Mouse (Mus musculus) testis, postnatal 14 days (tissue): ENCODE data around the gene Rbpj.
A peak's percentile ranks its signal among the peaks of the same experiment; 100 is the strongest.
"Not testable (repeated sequence)": the region's sequence is repeated elsewhere in the genome, so short reads cannot be mapped to it uniquely, and the experiment has no call there.

Source experiments
- DNase-seq: peaks from one replicate; pipeline ENCODE4 v3.0.0; 2021; ENCODE audit warnings: low spot score

Gene Rbpj

DNA sequence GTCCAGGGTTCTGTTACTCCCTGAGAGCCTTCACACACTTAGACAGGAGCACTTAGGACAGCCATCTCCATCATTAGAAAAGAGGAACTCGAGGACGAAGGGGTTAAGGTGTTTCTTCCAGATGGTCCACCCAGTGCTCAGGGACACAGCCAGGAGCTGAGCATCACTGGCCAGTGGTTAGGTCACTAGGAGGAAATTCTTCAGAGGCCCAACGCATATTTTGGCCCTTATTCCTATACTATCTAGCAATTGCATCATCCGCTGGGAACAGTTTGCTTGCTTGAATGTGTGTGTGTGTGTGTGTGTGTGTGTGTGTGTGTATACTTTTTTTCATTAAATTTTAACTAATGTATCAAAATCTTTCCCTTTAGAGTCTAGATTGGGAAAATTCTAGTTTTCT lies 45.5 kb downstream of the Rbpj start:
- DNase-seq: no peak

DNA sequence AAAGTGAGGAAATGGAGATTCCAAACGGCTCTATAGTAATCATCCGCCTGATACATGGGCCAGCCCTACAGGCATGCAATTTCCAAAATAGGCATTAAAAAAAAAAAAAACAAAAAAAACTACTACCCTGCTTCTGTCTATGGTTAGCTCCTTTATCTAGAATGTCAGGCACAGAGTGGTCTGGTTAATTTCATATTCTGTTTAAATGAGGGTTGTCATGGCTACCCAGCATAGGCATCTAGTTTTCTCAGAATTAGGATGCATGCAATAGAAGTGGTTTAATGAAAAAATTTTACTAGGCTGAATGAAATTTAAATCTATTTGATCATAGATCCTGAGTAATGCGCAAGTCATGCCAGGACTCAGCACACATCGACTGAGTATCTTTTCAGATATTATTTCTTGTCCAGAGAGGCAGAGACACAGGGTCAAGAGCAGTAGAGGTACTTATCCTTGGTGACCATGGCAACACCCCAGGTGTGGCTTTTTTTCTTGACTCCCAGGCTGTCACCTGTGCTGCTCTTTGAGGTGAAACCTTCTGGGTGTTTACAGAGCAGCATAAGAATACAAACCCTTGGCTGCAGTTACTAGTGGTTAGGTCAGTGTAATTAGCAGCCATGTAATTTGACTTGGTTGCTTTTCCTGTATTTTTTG lies 49.1 kb downstream of the Rbpj start:
- no peak for DNase-seq

GRCm38 (mm10) chr5:53516482-53516881 lies 50.5 kb downstream of the Rbpj start:
- DNase-seq: no peak

- DNase-seq: no peak
These were observed 51.9 kb downstream of the Rbpj start for GRCm38 (mm10) chr5:53517802-53518201.

DNA sequence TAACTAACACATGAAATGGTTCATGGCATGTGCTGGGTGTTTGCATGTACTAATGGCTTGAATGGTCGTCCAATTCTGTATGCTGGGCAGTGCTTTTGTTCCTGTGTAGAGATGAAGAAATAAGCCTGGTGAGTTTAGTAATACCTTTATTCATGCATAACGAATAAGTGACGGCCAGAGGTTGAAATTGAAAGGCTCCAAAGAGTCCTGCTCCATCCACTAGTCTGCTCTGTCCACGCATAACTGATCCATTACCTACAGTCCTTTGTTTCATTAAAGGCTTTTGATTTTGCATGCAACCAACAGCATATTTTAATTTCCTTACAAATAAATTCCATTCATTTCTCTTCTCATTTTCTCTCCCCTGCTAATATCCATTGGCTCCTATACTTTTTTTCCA lies 53.2 kb downstream of the Rbpj start:
- DNase-seq: no peak

DNA sequence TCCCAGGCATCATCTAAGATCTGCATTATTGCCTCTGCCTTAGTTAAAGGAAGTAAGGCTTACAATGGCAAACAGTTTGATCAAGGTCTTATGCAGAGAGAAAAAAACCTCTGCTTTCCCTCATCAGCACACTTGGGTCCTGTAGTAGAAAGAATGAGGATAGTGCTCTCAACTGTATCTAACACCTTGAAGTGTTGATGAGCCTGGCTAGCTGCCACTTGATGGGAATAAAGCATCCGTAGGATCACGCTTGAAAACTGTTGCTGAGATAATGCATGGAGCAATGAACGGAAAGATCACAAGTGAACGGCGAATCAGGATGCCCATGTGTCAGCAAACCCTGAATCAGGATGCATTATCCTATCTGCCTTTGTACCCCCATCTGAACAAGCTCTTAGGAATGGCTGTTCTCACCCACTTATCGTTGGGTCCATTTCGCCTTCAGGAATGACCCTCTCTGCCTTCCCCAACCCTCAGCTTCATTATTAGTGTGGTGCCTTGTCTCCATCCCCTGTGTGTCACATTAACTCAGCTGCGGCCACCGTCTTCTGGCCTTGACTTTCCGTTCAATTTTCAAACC lies 54.1 kb downstream of the Rbpj start:
- DNase-seq: no peak

GRCm38 (mm10) chr5:53523046-53523445 lies 57.1 kb downstream of the Rbpj start:
- DNase-seq: peak; percentile 38

GRCm38 (mm10) chr5:53524162-53524561 lies 58.2 kb downstream of the Rbpj start:
- DNase-seq: no peak

DNA sequence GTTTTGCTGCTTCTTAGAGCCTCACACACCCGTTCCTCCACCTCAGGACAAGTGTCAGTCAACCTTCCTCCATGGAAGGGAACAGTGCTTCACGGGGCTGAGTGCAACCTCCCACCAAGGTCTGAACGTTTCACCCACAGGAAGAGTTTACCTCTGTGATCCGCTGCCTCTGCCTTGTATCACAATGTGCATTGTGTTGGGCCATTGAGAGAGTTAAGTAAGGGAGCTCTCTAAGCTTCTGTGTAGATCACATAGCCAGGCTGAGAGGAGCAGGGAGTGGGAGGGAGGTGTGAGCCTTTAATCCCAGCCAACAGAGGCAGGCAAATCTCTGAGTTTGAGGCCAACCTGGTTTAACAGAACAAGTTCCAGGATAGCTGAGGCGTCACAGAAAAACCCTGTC lies 58.9 kb downstream of the Rbpj start:
- no peak for DNase-seq

DNA sequence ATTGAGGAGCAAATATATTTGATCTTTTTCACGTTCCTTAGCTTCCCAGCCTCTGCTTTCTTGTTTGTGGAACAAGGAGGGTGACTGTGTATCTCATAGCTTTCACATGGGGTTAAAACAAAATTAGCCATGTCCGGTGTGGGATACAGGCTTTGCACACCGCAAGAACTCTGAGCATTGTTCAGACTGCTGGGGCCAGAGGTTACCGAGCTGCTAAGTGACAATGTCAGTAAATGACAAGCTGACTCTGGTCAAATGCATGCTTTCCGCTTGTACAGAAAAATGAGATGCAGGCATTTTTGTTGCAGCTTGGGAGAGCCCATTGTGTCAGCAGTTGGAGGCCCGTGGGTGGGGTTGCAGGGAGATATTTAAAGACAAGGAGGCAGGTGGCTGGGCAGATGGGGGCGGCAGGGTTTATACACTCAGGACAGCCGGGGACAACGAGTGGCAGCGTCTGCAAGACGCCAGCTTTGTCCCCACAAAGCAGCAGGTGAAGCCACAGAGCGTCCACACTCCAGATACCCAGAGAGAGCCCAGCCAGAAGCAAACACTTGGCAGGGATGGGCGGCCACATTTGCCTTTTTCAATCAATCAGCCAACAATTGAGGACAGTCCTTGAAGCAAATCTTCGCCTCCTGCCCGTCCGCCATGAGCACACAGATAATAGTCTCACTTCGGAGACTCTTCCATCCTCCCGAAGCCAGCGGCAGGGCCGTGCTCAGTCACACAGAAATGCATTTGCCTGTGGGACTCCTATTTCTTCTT lies 59.5 kb downstream of the Rbpj start:
- DNase-seq: peak; percentile 11

DNA sequence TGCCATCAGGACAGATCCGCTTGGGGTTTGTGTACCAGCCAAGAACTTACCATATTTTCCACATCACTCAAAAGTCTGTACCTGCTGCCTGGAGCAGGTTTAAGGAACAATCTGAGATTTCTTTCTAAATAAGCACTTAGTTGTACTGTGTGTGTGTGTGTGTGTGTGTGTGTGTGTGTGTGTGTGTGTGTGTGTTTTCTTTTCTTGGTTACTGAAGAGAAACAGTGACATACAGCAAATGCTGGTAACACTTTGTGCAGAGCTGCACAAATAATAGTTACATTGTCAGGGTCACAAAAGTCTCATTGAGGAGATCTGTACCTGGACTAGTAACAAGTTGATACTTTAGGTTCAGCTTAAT lies 60.1 kb downstream of the Rbpj start:
- DNase-seq: no peak

DNA sequence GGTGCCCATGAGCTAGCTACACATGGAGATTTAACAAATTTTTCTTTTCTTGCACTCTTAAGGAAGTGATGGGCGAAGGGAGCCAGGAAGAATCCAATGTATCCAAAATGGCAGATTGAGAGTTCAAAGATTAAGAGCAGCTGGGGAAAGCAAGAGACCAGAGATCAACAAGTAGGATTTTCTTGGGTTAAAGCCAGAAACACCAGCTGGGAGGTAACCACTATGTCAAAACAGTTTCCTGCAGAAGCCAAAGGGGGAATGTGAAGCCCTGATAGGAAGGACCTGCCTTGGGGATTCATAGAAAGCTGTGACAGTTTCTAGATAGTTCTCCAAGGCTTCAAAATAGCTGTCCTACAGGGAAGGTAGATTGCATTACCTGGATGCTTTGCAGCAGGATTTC lies 63.9 kb downstream of the Rbpj start:
- DNase-seq: no peak

DNA sequence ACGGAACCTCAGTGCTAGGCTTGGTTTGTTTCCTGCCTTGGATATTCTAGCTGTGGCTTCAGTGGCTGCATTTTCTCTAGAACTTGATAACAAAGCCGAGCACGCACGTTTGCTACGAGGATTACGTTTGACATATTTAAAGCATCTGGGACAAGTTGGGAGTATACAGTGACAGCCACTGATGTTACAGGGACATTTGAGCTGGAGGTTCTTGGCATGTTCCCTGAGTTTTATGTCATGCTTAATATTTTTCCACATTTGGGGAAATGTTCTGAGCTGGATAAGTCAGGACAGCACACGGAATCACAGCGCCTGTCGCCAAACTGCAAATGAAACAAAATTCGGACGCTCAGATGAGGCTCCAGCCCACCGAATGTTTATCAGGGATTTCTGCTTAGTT lies 69.1 kb downstream of the Rbpj start:
- no peak for DNase-seq

DNA sequence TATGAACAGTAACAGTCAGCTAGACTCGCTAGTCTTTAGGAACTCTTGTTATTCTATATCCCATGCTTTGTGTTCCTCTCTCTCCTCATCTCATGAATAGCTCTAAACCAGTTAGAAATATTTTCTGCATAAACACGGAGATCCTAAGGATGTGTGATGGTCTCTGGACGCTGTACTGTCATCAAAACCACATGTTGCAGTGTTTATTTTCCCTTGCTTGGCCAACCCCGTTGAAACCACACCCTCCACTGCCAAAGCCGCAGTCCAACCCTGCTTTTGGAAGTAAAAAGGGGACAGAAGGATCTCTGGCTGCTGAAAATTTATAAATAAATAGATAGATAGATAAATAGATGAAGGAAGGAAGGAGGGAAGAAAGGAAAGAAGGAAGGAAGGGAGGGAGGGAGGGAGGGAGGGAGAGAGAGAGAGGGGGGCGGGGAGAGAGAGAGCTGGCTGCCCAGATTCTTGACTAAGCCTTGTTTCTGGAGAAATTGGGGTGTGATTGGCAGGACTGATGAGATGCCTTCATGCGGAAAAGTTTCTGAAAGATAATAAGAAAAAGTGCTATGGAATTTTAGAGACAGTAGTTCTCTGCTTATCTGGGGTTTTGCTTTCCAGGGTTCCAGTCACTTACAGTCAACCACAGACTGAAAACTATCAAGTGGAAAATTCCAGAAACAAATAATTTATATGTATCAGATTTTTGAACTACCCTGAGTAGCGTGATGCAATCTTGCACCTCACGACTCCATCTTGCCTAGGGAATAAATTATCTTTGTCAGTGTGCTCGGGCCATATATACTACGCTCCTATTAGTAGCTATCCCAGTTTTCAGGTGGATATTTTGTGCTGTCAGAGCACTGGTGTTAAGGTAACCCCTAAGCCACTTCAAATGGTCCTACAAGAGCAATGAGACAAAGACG lies 70.9 kb downstream of the Rbpj start:
- DNase-seq: no peak

GRCm38 (mm10) chr5:53539860-53540633 lies 74.1 kb downstream of the Rbpj start:
- DNase-seq: no peak

GRCm38 (mm10) chr5:53542073-53542472 lies 76.1 kb downstream of the Rbpj start:
- DNase-seq: no peak

DNA sequence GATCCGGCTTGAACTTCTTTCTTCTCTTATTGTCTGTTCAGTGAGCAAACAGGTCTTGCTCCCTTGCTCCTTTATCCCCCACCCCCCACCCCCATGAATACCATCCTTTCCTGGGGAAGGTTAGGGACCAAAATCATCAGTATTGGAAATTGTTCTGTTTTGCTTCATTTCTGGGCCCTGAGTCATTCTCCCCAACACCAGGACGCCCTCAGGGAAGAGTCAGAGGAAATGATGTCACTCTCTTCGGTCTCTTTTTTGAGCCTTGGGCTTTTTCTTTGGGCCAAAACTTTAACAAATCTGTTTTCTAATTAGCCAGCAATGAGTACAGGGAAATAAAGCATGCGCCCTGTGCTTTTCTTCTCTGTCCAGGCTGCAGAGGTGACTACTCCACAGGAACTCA lies 77.4 kb downstream of the Rbpj start:
- no peak for DNase-seq

DNA sequence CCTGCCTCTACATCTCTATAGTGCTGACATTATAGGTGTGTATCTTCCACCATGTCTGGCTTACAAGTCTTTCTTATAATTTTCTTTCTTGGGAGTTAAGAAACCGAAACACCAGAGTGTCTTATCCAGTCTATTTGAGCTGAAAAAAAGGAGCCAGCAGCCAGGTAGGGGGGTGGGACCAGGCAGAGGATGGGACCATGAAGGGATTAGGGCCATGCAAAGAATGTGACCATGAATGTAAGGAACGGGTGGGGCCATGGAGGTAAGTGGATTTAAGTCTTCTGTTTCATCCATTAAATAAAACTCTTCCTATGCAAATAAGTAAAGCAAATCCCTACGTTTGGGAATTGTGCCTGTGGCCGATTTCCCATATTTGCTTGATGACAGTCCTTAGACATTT lies 78.0 kb downstream of the Rbpj start:
- DNase-seq: no peak

GRCm38 (mm10) chr5:53546440-53546839 lies 80.5 kb downstream of the Rbpj start:
- DNase-seq: no peak

DNA sequence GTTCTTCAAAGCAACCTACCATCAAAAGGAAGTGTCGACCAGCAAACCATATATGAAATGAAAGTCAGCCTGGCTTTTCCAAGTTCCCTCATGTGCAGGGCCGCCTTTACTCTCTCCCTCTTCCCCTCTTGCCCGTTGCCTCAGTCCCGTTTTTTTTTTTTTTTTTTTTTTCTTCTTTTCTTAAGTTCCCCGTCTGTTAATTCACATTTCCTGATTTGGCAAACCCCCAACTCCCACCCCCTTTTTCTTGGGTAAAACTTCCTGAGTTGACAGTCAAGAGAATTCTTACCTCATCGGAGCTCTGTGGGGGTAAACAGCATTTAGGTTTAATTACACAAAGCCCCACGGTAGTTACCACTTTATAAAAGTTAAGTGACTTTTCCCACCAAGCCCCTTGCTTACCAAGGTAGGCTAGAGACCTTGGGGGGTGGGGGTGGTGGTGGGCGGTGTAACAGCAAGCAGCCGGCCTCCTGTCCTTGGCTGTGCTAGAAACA lies 81.1 kb downstream of the Rbpj start:
- DNase-seq: no peak

DNA sequence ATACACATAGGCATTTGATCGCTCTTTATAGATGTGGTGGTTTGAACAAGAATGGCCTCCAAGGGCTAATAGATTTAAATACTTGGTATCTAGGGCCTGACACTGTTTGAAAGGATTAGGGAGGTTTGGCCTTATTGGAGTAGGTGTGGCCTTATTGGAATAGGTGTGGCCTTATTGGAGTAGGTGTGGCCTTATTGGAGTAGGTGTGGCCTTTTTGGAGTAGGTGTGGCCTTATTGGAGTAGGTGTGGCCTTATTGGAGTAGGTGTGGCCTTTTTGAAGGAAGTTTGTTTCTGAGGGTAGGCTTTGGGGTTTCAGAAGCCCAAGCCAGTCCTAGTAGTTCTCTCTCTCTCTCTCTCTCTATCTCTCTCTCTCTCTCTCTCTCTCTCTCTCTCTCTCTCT lies 84.4 kb downstream of the Rbpj start:
- not testable (repeated sequence) for DNase-seq

GRCm38 (mm10) chr5:53551394-53551793 lies 85.4 kb downstream of the Rbpj start:
- DNase-seq: no peak
